In genomic region chr10:53157740-53158139, GRCm38 (mm10) we compare ENCODE assay signal across 20 mouse cellular contexts.
A peak's percentile ranks its signal among the peaks of the same experiment; 100 is the strongest.
DNase-seq lines count a peak whose midpoint lies in the region; ATAC-seq and TF ChIP-seq lines count a peak whose summit lies in the region.
"Had no signal": no experiment of that assay in that cellular context is flagged by ENCODE, and none has a peak within 500 bp of the region (broad histone marks: within the 10 kb centered on the region; RNA-seq: fewer than 3 reads in every experiment).

No protein-coding gene starts in this region.

- no peaks in the 10 kb centered on the region for H3K27me3 ChIP-seq in lung, embryonic 16.5 days (ENCODE audit: control insufficient read depth, insufficient read depth, low read depth, low read length)
- no peaks in the 10 kb centered on the region for H3K27me3 ChIP-seq in intestine, embryonic 15.5 days (replicated peaks)
- H3K27me3 ChIP-seq in stomach, postnatal 0 days (ENCODE audit: control insufficient read depth, insufficient read depth, low read length), result no peaks in the 10 kb centered on the region
- H3K27me3 ChIP-seq: forebrain, embryonic 15.5 days; hindbrain, embryonic 12.5 days; Patski had no signal

- H3K27ac ChIP-seq in lung, embryonic 16.5 days (ENCODE audit: low read length), result no peak overlapping the region
- H3K27ac ChIP-seq in intestine, embryonic 15.5 days, result no peak overlapping the region
- H3K27ac ChIP-seq in stomach, postnatal 0 days (replicated peaks), result no peak overlapping the region
- H3K27ac ChIP-seq: forebrain, embryonic 15.5 days; heart, embryonic 10.5 days; hindbrain, embryonic 12.5 days had no signal

- WGBS in lung, embryonic 16.5 days, result 46% methylated on average over 2 of the region's 2 CpGs
- WGBS in intestine, embryonic 15.5 days, result 41% methylated on average over 2 of the region's 2 CpGs
- 49% methylated on average over 2 of the region's 2 CpGs for WGBS in stomach, postnatal 0 days

- H3K9ac ChIP-seq in lung, embryonic 16.5 days (ENCODE audit: low read length), result no peak overlapping the region
- H3K9ac ChIP-seq in intestine, embryonic 15.5 days, result no peak overlapping the region
- H3K9ac ChIP-seq in stomach, postnatal 0 days (ENCODE audit: low read length), result no peak overlapping the region
- H3K9ac ChIP-seq: forebrain, embryonic 15.5 days; hindbrain, embryonic 12.5 days had no signal

- H3K4me2 ChIP-seq in lung, embryonic 16.5 days (ENCODE audit: low read depth, low read length), result no peak overlapping the region
- no peak overlapping the region for H3K4me2 ChIP-seq in intestine, embryonic 15.5 days (replicated peaks)
- H3K4me2 ChIP-seq in stomach, postnatal 0 days (replicated peaks; ENCODE audit: low read depth), result no peak overlapping the region
- H3K4me2 ChIP-seq: forebrain, embryonic 15.5 days; hindbrain, embryonic 12.5 days had no signal

- H3K4me1 ChIP-seq in lung, embryonic 16.5 days (replicated peaks; ENCODE audit: control insufficient read depth, insufficient read depth, low read length), result no peaks in the 10 kb centered on the region
- H3K4me1 ChIP-seq in intestine, embryonic 15.5 days (replicated peaks), result peaks cover 8% of the 10 kb centered on the region; the same call in 1 of the 2 replicates
- no peaks in the 10 kb centered on the region for H3K4me1 ChIP-seq in stomach, postnatal 0 days (replicated peaks; ENCODE audit: control insufficient read depth, insufficient read depth)
- H3K4me1 ChIP-seq: forebrain, embryonic 15.5 days; hindbrain, embryonic 12.5 days had no signal

- ATAC-seq in lung, embryonic 16.5 days (ENCODE audit: low read depth), result peak; percentile 72; the same call in 1 of the 2 replicates
- peak; percentile 31; the same call in 1 of the 2 replicates for ATAC-seq in intestine, embryonic 15.5 days
- peak; percentile 61; the same call in 1 of the 2 replicates for ATAC-seq in stomach, postnatal 0 days (ENCODE audit: low FRiP score, low TSS enrichment)
- ATAC-seq: activated CD4-positive, CD25-positive, alpha-beta regulatory T cell, adult 4 months; forebrain, embryonic 15.5 days; Patski had no signal

- H3K36me3 ChIP-seq in lung, embryonic 16.5 days (ENCODE audit: control insufficient read depth, insufficient read depth, low read length), result no peaks in the 10 kb centered on the region
- no peaks in the 10 kb centered on the region for H3K36me3 ChIP-seq in intestine, embryonic 15.5 days
- H3K36me3 ChIP-seq in stomach, postnatal 0 days (ENCODE audit: control insufficient read depth, insufficient read depth, low read length), result no peaks in the 10 kb centered on the region
- H3K36me3 ChIP-seq: forebrain, embryonic 15.5 days; heart, embryonic 10.5 days; hindbrain, embryonic 12.5 days had no signal

- peak; percentile 8 for DNase-seq in embryo, embryonic 10.5 days (ENCODE audit: low spot score)
- DNase-seq in embryo, embryonic 9.5 days (ENCODE audit: extremely low spot score), result no peak
- DNase-seq in lung, postnatal 4 days, result no peak
- DNase-seq in stomach, postnatal 0 days (ENCODE audit: low spot score), result no peak
- DNase-seq in kidney, adult 18-20 months, result no peak
- DNase-seq: adrenal gland, postnatal 14 days; cerebellum, adult 11-12 months; cerebellum, adult 9-10 months; cerebellum, postnatal 25 days; gastrocnemius, postnatal 10 days; heart, adult 18-20 months; heart, postnatal 10 days; heart, postnatal 4 days had no signal

- no peak for TF ChIP-seq CTCF in stomach, postnatal 0 days (IDR thresholded peaks at IDR 0.05; ENCODE audit: low read depth)

- H3K4me3 ChIP-seq in lung, embryonic 16.5 days (ENCODE audit: low read length), result no peak overlapping the region
- no peak overlapping the region for H3K4me3 ChIP-seq in intestine, embryonic 15.5 days (replicated peaks)
- no peak overlapping the region for H3K4me3 ChIP-seq in stomach, postnatal 0 days (ENCODE audit: low read depth, low read length)
- H3K4me3 ChIP-seq: forebrain, embryonic 15.5 days; heart, embryonic 10.5 days; hindbrain, embryonic 12.5 days had no signal

- TF ChIP-seq EP300 in stomach, postnatal 0 days (optimal IDR thresholded peaks at IDR 0.05), result no peak

- no peaks in the 10 kb centered on the region for H3K9me3 ChIP-seq in lung, embryonic 16.5 days (ENCODE audit: control insufficient read depth, low read length)
- H3K9me3 ChIP-seq in intestine, embryonic 15.5 days, result no peaks in the 10 kb centered on the region
- no peaks in the 10 kb centered on the region for H3K9me3 ChIP-seq in stomach, postnatal 0 days (ENCODE audit: control insufficient read depth, low read length)
- H3K9me3 ChIP-seq: forebrain, embryonic 15.5 days; heart, embryonic 10.5 days; hindbrain, embryonic 12.5 days had no signal
